Mouse (Mus musculus) G1E (cell line): Measurements from ENCODE around the gene Aspdh.

Source experiments
- CTCF ChIP-seq: IDR thresholded peaks from 2 replicates; pipeline ENCODE4 v1.5.1; 2012; ENCODE audit warnings: low read depth, low read length, inconsistent platforms, mixed read lengths
- GATA2 ChIP-seq: IDR thresholded peaks from 2 replicates; pipeline ENCODE4 v1.6.1; 2012; ENCODE audit warnings: low read depth, low read length, inconsistent platforms, borderline replicate concordance
- TAL1 ChIP-seq: conservative IDR thresholded peaks from 2 replicates; pipeline ENCODE4 v1.6.1; 2012; ENCODE audit warnings: low read depth, low read length, inconsistent platforms, mixed read lengths

DNA sequence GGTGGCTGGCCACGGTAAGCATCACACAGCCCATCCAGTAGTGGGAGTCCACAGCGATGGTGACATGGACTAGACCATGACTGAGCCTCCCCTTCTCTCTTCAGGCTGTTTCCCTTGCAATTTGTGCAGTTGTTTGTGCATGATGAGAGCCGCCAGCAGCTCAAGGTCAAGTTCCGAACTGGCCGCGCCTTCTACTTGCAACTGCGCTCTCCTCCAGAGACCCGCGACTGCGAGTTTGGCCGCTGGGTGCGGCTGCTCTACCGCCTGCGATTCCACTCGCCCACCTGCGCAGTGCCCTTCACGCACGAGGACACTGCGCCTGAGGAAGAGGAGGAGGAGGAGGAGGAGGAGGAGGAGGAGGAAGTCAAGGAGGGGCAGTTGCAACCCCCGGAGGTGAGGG, 34.9 kb downstream of the Aspdh start:
- TF ChIP-seq CTCF (no peak), GATA2 (no peak), TAL1 (no peak)
